Mouse (Mus musculus) embryonic facial prominence, embryonic 11.5 days (tissue): ENCODE measurements at regions not wholly inside any gene's neighbourhood (a gene's known extent, or its start where the extent isn't known, plus 50 kb on each side); places are given as distances from the start of the nearest gene placed in this dataset.

ENCODE experiments used
- ATAC-seq: fragments of 200-750 bp; cut with Nextera tagmentation; replicated peaks from 2 replicates; pipeline ENCODE4 v1.8.0; 2017; ENCODE audit warnings: low read depth; ENCODE audit not compliant: insufficient number of reproducible peaks, low FRiP score, low TSS enrichment
- DNase-seq: peaks from one replicate; pipeline ENCODE4 v3.0.0-alpha.2; 2015; ENCODE audit warnings: low spot score
- H3K27ac ChIP-seq: fragments of 300-500 bp; sonication (generic); replicated peaks from 2 replicates; pipeline ENCODE4 v1.5.1; 2014; ENCODE audit warnings: mild to moderate bottlenecking, low read depth, low read length, control low read depth
- H3K27me3 ChIP-seq: fragments of 300-500 bp; sonication (generic); 2 replicates; pipeline ENCODE4 v1.6.1; 2014; ENCODE audit warnings: mild to moderate bottlenecking, low read length, moderate library complexity, mixed read lengths; ENCODE audit not compliant: control insufficient read depth, insufficient read depth
- H3K36me3 ChIP-seq: fragments of 300-500 bp; sonication (generic); replicated peaks from 2 replicates; pipeline ENCODE4 v1.6.1; 2014; ENCODE audit warnings: low read depth, mild to moderate bottlenecking, low read length, moderate library complexity, mixed read lengths; ENCODE audit not compliant: control insufficient read depth, insufficient read depth
- H3K4me1 ChIP-seq: fragments of 300-500 bp; sonication (generic); 2 replicates; pipeline ENCODE4 v1.6.1; 2014; ENCODE audit warnings: low read length, mixed read lengths; ENCODE audit not compliant: control insufficient read depth, insufficient read depth
- H3K4me2 ChIP-seq: fragments of 300-500 bp; sonication (generic); 2 replicates; pipeline ENCODE4 v1.6.1; 2014; ENCODE audit warnings: low read depth, mild to moderate bottlenecking, control low read depth, low read length, moderate library complexity
- H3K4me3 ChIP-seq: fragments of 300-500 bp; sonication (generic); 2 replicates; pipeline ENCODE4 v1.5.1; 2014; ENCODE audit warnings: low read depth, low read length, control low read depth
- H3K9ac ChIP-seq: fragments of 300-500 bp; sonication (generic); replicated peaks from 2 replicates; pipeline ENCODE4 v1.6.1; 2014; ENCODE audit warnings: mild to moderate bottlenecking, control low read depth, low read length
- H3K9me3 ChIP-seq: fragments of 300-500 bp; sonication (generic); replicated peaks from 2 replicates; pipeline ENCODE4 v1.6.1; 2016; ENCODE audit warnings: mild to moderate bottlenecking, low read length, inconsistent platforms, mixed read lengths; ENCODE audit not compliant: control insufficient read depth
- WGBS: fragments of 180-500 bp; shearing (Covaris S2); extraction: QIAGEN DNeasy Blood & Tissue Kit; methylation state at CpG from one replicate; pipeline ENCODE4 v1.1.7; 2014; 5-methylcytosine and 5-hydroxymethylcytosine counted together

GRCm38 (mm10) chr15:51104362-51104761 is 2780.3 kb upstream of the Gm7489 start:
- peak; percentile 54 for DNase-seq
- H3K36me3 ChIP-seq: no peaks in the 10 kb centered on the region
- H3K4me1 ChIP-seq: no peaks in the 10 kb centered on the region
- no peaks in the 10 kb centered on the region for H3K27me3 ChIP-seq
- H3K9me3 ChIP-seq: no peaks in the 10 kb centered on the region
- no peak overlapping the region for H3K4me3 ChIP-seq
- WGBS: 17% methylated on average over 10 of the region's 10 CpGs
- H3K4me2 ChIP-seq: no peak overlapping the region; the same call in 1 of the 2 replicates
- no peak overlapping the region for H3K9ac ChIP-seq
- ATAC-seq: peak; percentile 18; the same call in 1 of the 2 replicates
- no peak overlapping the region for H3K27ac ChIP-seq

- Histone ChIP-seq H3K4me1 (no peaks in the 10 kb centered on the region), H3K36me3 (no peaks in the 10 kb centered on the region), H3K4me3 (no peak overlapping the region), H3K4me2 (no peak overlapping the region), H3K9ac (no peak overlapping the region), H3K27ac (no peak overlapping the region), H3K9me3 (no peaks in the 10 kb centered on the region), H3K27me3 (no peaks in the 10 kb centered on the region)
- WGBS: 54% methylated on average over 5 of the region's 5 CpGs
- ATAC-seq (no peak), DNase-seq (no peak)
Measured at GRCm38 (mm10) chr15:51104796-51105195, 2779.9 kb upstream of the Gm7489 start.

- Histone ChIP-seq H3K9ac (no peak overlapping the region), H3K27ac (no peak overlapping the region), H3K4me3 (no peak overlapping the region), H3K27me3 (no peaks in the 10 kb centered on the region), H3K4me2 (no peak overlapping the region), H3K9me3 (no peaks in the 10 kb centered on the region), H3K4me1 (no peaks in the 10 kb centered on the region), H3K36me3 (no peaks in the 10 kb centered on the region)
- 66% methylated on average over 17 of the region's 17 CpGs for WGBS
- DNase-seq (no peak), ATAC-seq (no peak)
Measured at GRCm38 (mm10) chr15:51105359-51106008, 2779.2 kb upstream of the Gm7489 start.

GRCm38 (mm10) chr15:51110186-51110585 is 2774.5 kb upstream of the Gm7489 start:
- 75% methylated on average over 3 of the region's 3 CpGs for WGBS
- ATAC-seq: no peak

GRCm38 (mm10) chr15:51125896-51126295 is 2758.8 kb upstream of the Gm7489 start:
- WGBS: 66% methylated on average over 2 of the region's 2 CpGs
- H3K4me2 ChIP-seq: no peak overlapping the region
- no peaks in the 10 kb centered on the region for H3K9me3 ChIP-seq
- ATAC-seq: no peak
- no peaks in the 10 kb centered on the region for H3K36me3 ChIP-seq
- no peaks in the 10 kb centered on the region for H3K27me3 ChIP-seq
- H3K4me3 ChIP-seq: no peak overlapping the region
- DNase-seq: no peak
- H3K27ac ChIP-seq: no peak overlapping the region
- H3K4me1 ChIP-seq: no peaks in the 10 kb centered on the region
- H3K9ac ChIP-seq: no peak overlapping the region

More at GRCm38 (mm10) chr15:51110186-51110585, 2774.5 kb upstream of the Gm7489 start:
- Histone ChIP-seq H3K9ac (no peak overlapping the region), H3K9me3 (no peaks in the 10 kb centered on the region), H3K4me2 (no peak overlapping the region), H3K4me3 (no peak overlapping the region), H3K27ac (no peak overlapping the region), H3K36me3 (no peaks in the 10 kb centered on the region), H3K27me3 (no peaks in the 10 kb centered on the region), H3K4me1 (no peaks in the 10 kb centered on the region)
- no peak for DNase-seq

- Histone ChIP-seq H3K4me3 (no peak overlapping the region), H3K9ac (no peak overlapping the region), H3K36me3 (no peaks in the 10 kb centered on the region), H3K4me1 (no peaks in the 10 kb centered on the region), H3K4me2 (no peak overlapping the region), H3K27ac (no peak overlapping the region), H3K9me3 (no peaks in the 10 kb centered on the region), H3K27me3 (no peaks in the 10 kb centered on the region)
- ATAC-seq (no peak), DNase-seq (no peak)
- WGBS: 83% methylated on average over 4 of the region's 4 CpGs
Measured at GRCm38 (mm10) chr15:51131017-51131416, 2753.7 kb upstream of the Gm7489 start.

GRCm38 (mm10) chr15:51136121-51136520 is 2748.6 kb upstream of the Gm7489 start:
- no peak overlapping the region for H3K27ac ChIP-seq
- no peak for ATAC-seq
- no peaks in the 10 kb centered on the region for H3K9me3 ChIP-seq
- no peaks in the 10 kb centered on the region for H3K4me1 ChIP-seq
- no peak for DNase-seq
- WGBS: 68% methylated on average over 1 of the region's 1 CpGs
- no peak overlapping the region for H3K9ac ChIP-seq
- H3K4me2 ChIP-seq: no peak overlapping the region
- no peaks in the 10 kb centered on the region for H3K27me3 ChIP-seq
- no peak overlapping the region for H3K4me3 ChIP-seq
- no peaks in the 10 kb centered on the region for H3K36me3 ChIP-seq

GRCm38 (mm10) chr15:51139507-51139906 is 2745.2 kb upstream of the Gm7489 start:
- ATAC-seq: no peak
- Histone ChIP-seq H3K4me3 (no peak overlapping the region), H3K27ac (no peak overlapping the region), H3K9ac (no peak overlapping the region), H3K4me1 (no peaks in the 10 kb centered on the region), H3K9me3 (no peaks in the 10 kb centered on the region), H3K36me3 (no peaks in the 10 kb centered on the region), H3K27me3 (no peaks in the 10 kb centered on the region), H3K4me2 (no peak overlapping the region)
- WGBS: 81% methylated on average over 4 of the region's 4 CpGs
- peak; percentile 11 for DNase-seq
